Mouse (Mus musculus) forebrain, embryonic 13.5 days (tissue): ENCODE measurements around the gene Tdrd6. TPM values are rescaled to one million over a fixed set of nuclear protein-coding genes. Genes with fewer than 3 reads are reported as not detected.

Source experiments
- ATAC-seq: fragments of 200-750 bp; cut with Nextera tagmentation; 2 replicates; pipeline ENCODE4 v1.8.0; 2017
- H3K27ac ChIP-seq: fragments of 300-500 bp; sonication (generic); 2 replicates; pipeline ENCODE4 v1.5.1; 2015; ENCODE audit warnings: inconsistent platforms, mild to moderate bottlenecking, moderate library complexity
- H3K27me3 ChIP-seq: fragments of 300-500 bp; sonication (generic); 2 replicates; pipeline ENCODE4 v1.6.1; 2015; ENCODE audit warnings: mild to moderate bottlenecking, inconsistent platforms
- H3K36me3 ChIP-seq: fragments of 300-500 bp; sonication (generic); 2 replicates; pipeline ENCODE4 v1.6.1; 2015; ENCODE audit warnings: mild to moderate bottlenecking, inconsistent platforms; ENCODE audit not compliant: poor library complexity, severe bottlenecking
- H3K4me1 ChIP-seq: fragments of 300-500 bp; sonication (generic); 2 replicates; pipeline ENCODE4 v1.6.1; 2015; ENCODE audit warnings: inconsistent platforms
- H3K4me2 ChIP-seq: fragments of 300-500 bp; sonication (generic); 2 replicates; pipeline ENCODE4 v1.6.1; 2015; ENCODE audit warnings: inconsistent platforms, mild to moderate bottlenecking, moderate library complexity
- H3K4me3 ChIP-seq: fragments of 300-500 bp; sonication (generic); 2 replicates; pipeline ENCODE4 v1.5.1; 2015; ENCODE audit warnings: mild to moderate bottlenecking, inconsistent platforms
- H3K9ac ChIP-seq: fragments of 300-500 bp; sonication (generic); 2 replicates; pipeline ENCODE4 v1.6.1; 2015; ENCODE audit warnings: mild to moderate bottlenecking, inconsistent platforms
- H3K9me3 ChIP-seq: fragments of 300-500 bp; sonication (generic); replicated peaks from 2 replicates; pipeline ENCODE4 v1.6.1; 2016; ENCODE audit warnings: inconsistent platforms
- WGBS: fragments of 180-500 bp; shearing (Covaris S2); methylation state at CpG from one replicate; pipeline ENCODE4 v1.1.7; 2015; 5-methylcytosine and 5-hydroxymethylcytosine counted together
- polyA plus RNA-seq: library from polyadenylated mRNA; unstranded; fragments of >200 nt; fragmentation: Nextera tagmentation; extraction: Ambion mirVana; gene quantifications from 2 replicates; pipeline ENCODE4 v1.2.1, GENCODE M21; 2015

The Tdrd6 gene
- polyA plus RNA-seq, 1 experiment from 2014 or later = 0.17 TPM

- H3K27ac ChIP-seq = no peak overlapping the region
- no peaks in the 10 kb centered on the region for H3K4me1 ChIP-seq
- WGBS = 53% methylated on average over 5 of the region's 5 CpGs
- H3K9me3 ChIP-seq = no peaks in the 10 kb centered on the region
- ATAC-seq = no peak
- peaks cover 88% of the 10 kb centered on the region for H3K36me3 ChIP-seq
- H3K4me3 ChIP-seq = no peak overlapping the region
- no peaks in the 10 kb centered on the region for H3K27me3 ChIP-seq
- H3K9ac ChIP-seq = no peak overlapping the region
- H3K4me2 ChIP-seq = no peak overlapping the region
Observed at GRCm38 (mm10) chr17:43646925-43647324, 16.8 kb upstream of the Tdrd6 start.

- no peak overlapping the region for H3K9ac ChIP-seq
- H3K4me3 ChIP-seq = no peak overlapping the region
- WGBS = 94% methylated on average over 3 of the region's 3 CpGs
- no peaks in the 10 kb centered on the region; the same call in 1 of the 2 replicates for H3K9me3 ChIP-seq
- peaks cover 81% of the 10 kb centered on the region for H3K36me3 ChIP-seq
- H3K4me1 ChIP-seq = no peaks in the 10 kb centered on the region
- no peak overlapping the region for H3K4me2 ChIP-seq
- H3K27me3 ChIP-seq = no peaks in the 10 kb centered on the region
- ATAC-seq = no peak
- no peak overlapping the region for H3K27ac ChIP-seq
Observed at GRCm38 (mm10) chr17:43645136-43645535, 15.0 kb upstream of the Tdrd6 start.

- no peaks in the 10 kb centered on the region; the same call in 1 of the 2 replicates for H3K4me1 ChIP-seq
- no peak overlapping the region for H3K27ac ChIP-seq
- H3K9ac ChIP-seq = no peak overlapping the region
- H3K4me3 ChIP-seq = no peak overlapping the region
- no peak overlapping the region for H3K4me2 ChIP-seq
- no peaks in the 10 kb centered on the region for H3K27me3 ChIP-seq
- WGBS = 90% methylated on average over 7 of the region's 7 CpGs
- no peak for ATAC-seq
- H3K9me3 ChIP-seq = no peaks in the 10 kb centered on the region; the same call in 1 of the 2 replicates
- H3K36me3 ChIP-seq = peaks cover 73% of the 10 kb centered on the region
Observed at GRCm38 (mm10) chr17:43644375-43644774, 14.3 kb upstream of the Tdrd6 start.

- peaks cover 65% of the 10 kb centered on the region for H3K36me3 ChIP-seq
- 88% methylated on average over 7 of the region's 7 CpGs for WGBS
- H3K9me3 ChIP-seq = no peaks in the 10 kb centered on the region; the same call in 1 of the 2 replicates
- no peaks in the 10 kb centered on the region for H3K27me3 ChIP-seq
- ATAC-seq = no peak
- no peak overlapping the region for H3K4me2 ChIP-seq
- H3K4me3 ChIP-seq = no peak overlapping the region
- H3K4me1 ChIP-seq = no peaks in the 10 kb centered on the region; the same call in 1 of the 2 replicates
- H3K27ac ChIP-seq = no peak overlapping the region
- H3K9ac ChIP-seq = no peak overlapping the region
Observed at GRCm38 (mm10) chr17:43643191-43643590, 13.1 kb upstream of the Tdrd6 start.

DNA sequence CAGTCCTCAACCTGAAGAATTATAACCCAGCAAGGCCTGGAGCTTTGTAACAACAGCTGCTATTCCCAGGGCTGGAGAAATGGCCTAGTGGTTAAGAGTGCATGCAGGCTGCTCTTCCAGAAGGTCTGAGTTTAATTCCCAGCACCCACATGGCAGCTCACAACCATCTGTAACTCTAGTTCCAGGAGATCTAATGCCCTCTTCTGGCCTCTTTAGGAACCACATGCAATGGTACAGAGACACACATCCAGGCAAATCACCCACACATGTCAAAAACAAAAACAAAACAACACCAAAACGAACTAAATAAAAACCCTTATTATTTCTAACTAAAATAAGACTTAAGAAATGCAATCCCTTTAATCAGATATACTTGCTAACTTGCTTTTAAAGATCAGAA, 10.7 kb upstream of the Tdrd6 start:
- Histone ChIP-seq H3K4me3 (no peak overlapping the region), H3K27ac (no peak overlapping the region), H3K4me2 (no peak overlapping the region), H3K36me3 (peaks cover 55% of the 10 kb centered on the region), H3K9me3 (no peaks in the 10 kb centered on the region; the same call in none of the 2 replicates), H3K4me1 (no peaks in the 10 kb centered on the region; the same call in 1 of the 2 replicates), H3K9ac (no peak overlapping the region), H3K27me3 (no peaks in the 10 kb centered on the region)
- no peak for ATAC-seq
- WGBS = 85% methylated on average over 1 of the region's 1 CpGs

GRCm38 (mm10) chr17:43637146-43637545, 7.0 kb upstream of the Tdrd6 start:
- H3K27me3 ChIP-seq = no peaks in the 10 kb centered on the region
- no peaks in the 10 kb centered on the region; the same call in none of the 2 replicates for H3K9me3 ChIP-seq
- H3K9ac ChIP-seq = no peak overlapping the region
- H3K4me3 ChIP-seq = no peak overlapping the region
- peaks cover 21% of the 10 kb centered on the region for H3K36me3 ChIP-seq
- 96% methylated on average over 4 of the region's 4 CpGs for WGBS
- no peak for ATAC-seq
- H3K27ac ChIP-seq = no peak overlapping the region
- H3K4me1 ChIP-seq = no peaks in the 10 kb centered on the region; the same call in 1 of the 2 replicates
- H3K4me2 ChIP-seq = no peak overlapping the region

- peak; percentile 23; the same call in 1 of the 2 replicates for ATAC-seq
- H3K27ac ChIP-seq = no peak overlapping the region
- peaks cover 15% of the 10 kb centered on the region for H3K4me1 ChIP-seq
- WGBS = 39% methylated on average over 13 of the region's 13 CpGs
- H3K36me3 ChIP-seq = no peaks in the 10 kb centered on the region
- H3K4me2 ChIP-seq = peak overlapping the region; percentile 84
- no peaks in the 10 kb centered on the region for H3K9me3 ChIP-seq
- H3K9ac ChIP-seq = peak overlapping the region; percentile 62; the same call in 1 of the 2 replicates
- peak overlapping the region; percentile 46 for H3K4me3 ChIP-seq
- peaks cover 39% of the 10 kb centered on the region for H3K27me3 ChIP-seq
Observed at GRCm38 (mm10) chr17:43630427-43630760, 295 bp upstream of the Tdrd6 start.

DNA sequence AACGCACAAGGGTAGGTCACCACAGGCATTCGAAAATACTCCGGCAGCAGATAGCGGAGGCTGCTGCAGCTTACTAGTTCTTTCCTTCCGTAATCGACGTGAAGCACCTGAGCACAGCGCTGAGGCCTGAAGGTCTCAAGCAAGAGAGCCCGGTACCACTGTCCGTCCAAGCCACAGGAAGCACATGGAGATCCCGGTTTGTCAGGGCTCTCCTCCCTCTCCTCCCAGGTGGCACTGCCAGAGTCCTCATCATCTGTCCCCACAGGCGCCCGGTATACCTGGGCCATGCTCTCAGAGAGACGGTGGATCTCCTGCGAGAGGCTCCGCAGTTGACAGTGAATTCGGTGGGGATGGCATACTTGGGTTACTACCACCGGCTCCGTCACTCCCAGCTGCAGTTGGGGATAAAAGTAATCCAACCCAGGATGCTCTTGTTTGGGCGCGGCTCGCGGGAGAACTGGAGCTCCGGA, 1.0 kb downstream of the Tdrd6 start:
- H3K9me3 ChIP-seq = no peaks in the 10 kb centered on the region; the same call in 1 of the 2 replicates
- peaks cover 15% of the 10 kb centered on the region for H3K4me1 ChIP-seq
- H3K9ac ChIP-seq = peak overlapping the region; percentile 62
- ATAC-seq = peak; percentile 26
- H3K4me2 ChIP-seq = peak overlapping the region; percentile 84
- peak overlapping the region; percentile 46 for H3K4me3 ChIP-seq
- WGBS = 16% methylated on average over 24 of the region's 24 CpGs
- H3K36me3 ChIP-seq = no peaks in the 10 kb centered on the region
- no peak overlapping the region for H3K27ac ChIP-seq
- peaks cover 39% of the 10 kb centered on the region for H3K27me3 ChIP-seq

DNA sequence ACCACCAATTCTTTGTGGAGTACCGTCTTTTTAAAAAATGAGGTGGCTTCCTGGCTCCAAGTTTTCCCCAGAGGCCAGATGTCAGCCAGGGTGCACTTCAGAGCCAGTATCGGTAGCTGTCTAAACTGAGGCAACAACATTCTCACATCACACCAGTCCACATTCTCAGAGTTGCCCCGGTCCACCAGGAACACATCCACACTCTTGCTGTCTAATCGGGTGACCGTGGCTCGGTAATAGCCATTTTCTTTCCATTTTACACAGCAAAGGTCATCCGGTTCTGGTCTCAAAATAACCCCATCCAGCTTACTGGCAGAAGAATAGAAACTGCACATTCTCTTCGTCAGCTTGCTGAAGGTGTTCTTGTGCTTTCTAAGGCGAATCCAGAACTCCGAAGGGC, 1.9 kb downstream of the Tdrd6 start:
- no peak for ATAC-seq
- WGBS = 94% methylated on average over 10 of the region's 10 CpGs
- no peaks in the 10 kb centered on the region for H3K36me3 ChIP-seq
- no peak overlapping the region for H3K27ac ChIP-seq
- no peak overlapping the region for H3K4me3 ChIP-seq
- H3K9me3 ChIP-seq = no peaks in the 10 kb centered on the region; the same call in 1 of the 2 replicates
- H3K4me2 ChIP-seq = no peak overlapping the region
- no peak overlapping the region for H3K9ac ChIP-seq
- H3K27me3 ChIP-seq = peaks cover 39% of the 10 kb centered on the region
- peaks cover 15% of the 10 kb centered on the region for H3K4me1 ChIP-seq

DNA sequence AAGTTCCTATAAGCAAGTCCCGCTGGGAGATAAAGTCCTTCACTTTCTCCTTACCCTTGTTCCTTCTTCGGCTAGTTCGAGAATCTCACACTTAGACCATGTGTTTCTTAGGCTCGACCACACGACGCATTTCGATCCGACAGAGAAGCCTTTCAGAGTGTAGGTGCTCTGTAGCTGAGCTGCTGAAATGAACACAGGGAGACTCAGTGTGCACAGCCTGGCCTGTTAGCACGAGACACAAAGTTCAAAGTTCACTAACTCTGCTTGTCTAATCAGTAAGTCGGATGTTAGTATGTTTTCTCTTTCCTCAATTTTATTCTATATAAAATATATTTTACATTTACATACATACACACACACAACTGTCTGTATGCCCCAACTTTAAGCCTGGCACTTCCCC, 8.0 kb downstream of the Tdrd6 start:
- Histone ChIP-seq H3K36me3 (no peaks in the 10 kb centered on the region), H3K4me3 (no peak overlapping the region), H3K27ac (no peak overlapping the region), H3K9me3 (no peaks in the 10 kb centered on the region; the same call in 1 of the 2 replicates), H3K4me1 (no peaks in the 10 kb centered on the region), H3K27me3 (no peaks in the 10 kb centered on the region), H3K4me2 (no peak overlapping the region), H3K9ac (no peak overlapping the region)
- 92% methylated on average over 10 of the region's 10 CpGs for WGBS
- no peak for ATAC-seq

DNA sequence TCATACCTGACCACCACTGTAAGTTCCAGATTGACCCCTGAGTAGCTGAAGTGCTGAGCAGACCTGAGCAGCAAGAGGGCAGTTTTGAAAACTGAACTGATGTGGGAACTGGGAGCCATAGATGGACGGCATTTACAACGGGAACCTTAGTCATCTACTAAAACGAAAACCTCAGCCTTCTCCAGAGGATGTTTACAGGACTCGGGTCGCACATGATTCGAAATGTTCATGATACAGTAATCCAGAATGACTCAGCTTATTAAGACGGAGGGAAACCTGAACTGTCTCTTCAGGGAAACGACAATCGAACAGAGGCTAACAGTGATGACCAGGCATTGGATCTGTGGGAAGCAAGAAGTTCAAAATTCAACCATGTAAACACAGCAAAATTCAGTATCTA, 10.9 kb downstream of the Tdrd6 start:
- H3K27me3 ChIP-seq = no peaks in the 10 kb centered on the region
- no peaks in the 10 kb centered on the region for H3K36me3 ChIP-seq
- H3K4me1 ChIP-seq = no peaks in the 10 kb centered on the region
- H3K4me3 ChIP-seq = no peak overlapping the region
- no peak overlapping the region for H3K4me2 ChIP-seq
- no peak overlapping the region for H3K9ac ChIP-seq
- H3K9me3 ChIP-seq = no peaks in the 10 kb centered on the region; the same call in 1 of the 2 replicates
- no peak for ATAC-seq
- WGBS = 92% methylated on average over 9 of the region's 9 CpGs
- no peak overlapping the region for H3K27ac ChIP-seq

- Histone ChIP-seq H3K27ac (no peak overlapping the region), H3K4me3 (no peak overlapping the region), H3K27me3 (no peaks in the 10 kb centered on the region), H3K36me3 (no peaks in the 10 kb centered on the region), H3K4me1 (no peaks in the 10 kb centered on the region), H3K9me3 (no peaks in the 10 kb centered on the region), H3K9ac (no peak overlapping the region), H3K4me2 (no peak overlapping the region)
- no peak for ATAC-seq
- 67% methylated on average over 3 of the region's 3 CpGs for WGBS
Observed at GRCm38 (mm10) chr17:43612221-43612620, 17.9 kb downstream of the Tdrd6 start.

DNA sequence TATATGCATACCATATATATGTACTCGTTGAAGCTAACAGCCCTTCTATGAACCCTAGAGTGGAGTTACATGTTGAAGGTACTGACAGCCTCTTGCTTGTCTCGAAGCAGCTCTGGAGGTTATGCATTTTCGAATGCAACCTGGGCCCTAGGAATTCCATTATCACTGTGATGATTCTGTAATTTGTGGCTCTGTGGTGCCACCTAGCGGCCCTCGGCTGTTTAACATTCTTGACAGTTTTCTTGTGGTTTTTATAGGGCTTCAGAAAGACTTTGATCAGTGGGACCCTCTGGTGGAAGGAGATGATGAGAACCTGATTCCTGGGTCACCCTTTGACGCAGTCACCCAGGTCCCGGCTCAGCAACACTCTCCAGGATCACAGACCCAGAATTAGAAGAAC, 18.5 kb downstream of the Tdrd6 start:
- Histone ChIP-seq H3K27me3 (no peaks in the 10 kb centered on the region), H3K4me3 (no peak overlapping the region), H3K4me2 (no peak overlapping the region), H3K9me3 (no peaks in the 10 kb centered on the region), H3K27ac (no peak overlapping the region), H3K9ac (no peak overlapping the region), H3K4me1 (no peaks in the 10 kb centered on the region), H3K36me3 (no peaks in the 10 kb centered on the region)
- ATAC-seq = peak; percentile 69
- WGBS = 20% methylated on average over 7 of the region's 7 CpGs
